Mouse (Mus musculus) cerebellum, postnatal 14 days (tissue): ENCODE data around the gene Pgls.
A peak's percentile ranks its signal among the peaks of the same experiment; 100 is the strongest.

ENCODE experiments used
- DNase-seq, 2 experiments: peaks; one replicate each; pipeline ENCODE4 v3.0.0; 2021; ENCODE audit warnings: mixed read lengths in 2 of 2

Pgls gene

GRCm38 (mm10) chr8:71591471-71592373, at the start of gene Pgls:
TSS of gene Pgls (plus strand) at chr8:71592176.
- DNase-seq, result peak; percentile 96 to 98

- DNase-seq, result peak; percentile 96 to 97
These were observed 49.2 kb upstream of the Pgls start, which contains the start of gene Mvb12a for GRCm38 (mm10) chr8:71542632-71543343. TSS of gene Mvb12a (plus strand) at chr8:71542922.

- DNase-seq, result no peak
These were observed 48.2 kb upstream of the Pgls start for GRCm38 (mm10) chr8:71543755-71544154.

- no peak for DNase-seq
These were observed 46.9 kb upstream of the Pgls start for GRCm38 (mm10) chr8:71545053-71545452.

GRCm38 (mm10) chr8:71547590-71547989, 44.4 kb upstream of the Pgls start:
- no peak for DNase-seq

- DNase-seq, result no peak
These were observed 41.2 kb upstream of the Pgls start for GRCm38 (mm10) chr8:71550754-71551153.

GRCm38 (mm10) chr8:71552770-71553169, 39.2 kb upstream of the Pgls start:
- DNase-seq, result no peak

- DNase-seq, result no peak
These were observed 38.0 kb upstream of the Pgls start for GRCm38 (mm10) chr8:71554001-71554400.

- DNase-seq, result no peak
These were observed 37.3 kb upstream of the Pgls start for GRCm38 (mm10) chr8:71554644-71555043.

- no peak for DNase-seq
These were observed 33.7 kb upstream of the Pgls start, which contains the start of gene Tmem221 for GRCm38 (mm10) chr8:71558071-71558957. TSS of gene Tmem221 (minus strand) at chr8:71558871.

GRCm38 (mm10) chr8:71558958-71559690, 32.9 kb upstream of the Pgls start:
- DNase-seq, result peak in 1 of 2 experiments; percentile 51

GRCm38 (mm10) chr8:71560071-71560470, 31.9 kb upstream of the Pgls start:
- DNase-seq, result no peak

- DNase-seq, result no peak
These were observed 31.2 kb upstream of the Pgls start for GRCm38 (mm10) chr8:71560765-71561164.

- peak; percentile 78 to 82 for DNase-seq
These were observed 30.6 kb upstream of the Pgls start for GRCm38 (mm10) chr8:71561401-71561800.

GRCm38 (mm10) chr8:71562751-71563150, 29.2 kb upstream of the Pgls start:
- peak; percentile 84 to 90 for DNase-seq

- peak in 1 of 2 experiments; percentile 55 for DNase-seq
These were observed 28.0 kb upstream of the Pgls start for GRCm38 (mm10) chr8:71563992-71564391.

GRCm38 (mm10) chr8:71566501-71566900, 25.5 kb upstream of the Pgls start, which contains the start of gene Nxnl1:
TSS of gene Nxnl1 (minus strand) at chr8:71566601.
- no peak for DNase-seq

- DNase-seq, result no peak
These were observed 24.4 kb upstream of the Pgls start for GRCm38 (mm10) chr8:71567587-71567986.

- DNase-seq, result peak; percentile 87 to 91
These were observed 23.5 kb upstream of the Pgls start, which contains the start of gene Slc27a1 for GRCm38 (mm10) chr8:71568387-71568937. TSS of gene Slc27a1 (plus strand) at chr8:71568882.

- DNase-seq, result peak; percentile 47
These were observed 23.0 kb upstream of the Pgls start for GRCm38 (mm10) chr8:71568941-71569340.
